Mouse (Mus musculus) heart, embryonic 13.5 days (tissue): ENCODE results near the gene Ppp2r5a. TPM values are rescaled to one million over a fixed set of nuclear protein-coding genes. Genes with fewer than 3 reads are reported as not detected.

ENCODE experiments used
- ATAC-seq: fragments of 200-750 bp; cut with Nextera tagmentation; 2 replicates; pipeline ENCODE4 v1.8.0; 2017; ENCODE audit warnings: moderate TSS enrichment; ENCODE audit not compliant: insufficient number of reproducible peaks, low FRiP score, low TSS enrichment; ENCODE audit errors: extremely low read depth
- H3K27ac ChIP-seq: fragments of 300-500 bp; sonication (generic); replicated peaks from 2 replicates; pipeline ENCODE4 v1.5.1; 2015; ENCODE audit warnings: moderate library complexity, mild to moderate bottlenecking, inconsistent platforms
- H3K27me3 ChIP-seq: fragments of 300-500 bp; sonication (generic); replicated peaks from 2 replicates; pipeline ENCODE4 v1.6.1; 2015; ENCODE audit warnings: mild to moderate bottlenecking, inconsistent platforms
- H3K36me3 ChIP-seq: fragments of 300-500 bp; sonication (generic); 2 replicates; pipeline ENCODE4 v1.6.1; 2015; ENCODE audit warnings: mild to moderate bottlenecking, inconsistent platforms
- H3K4me1 ChIP-seq: fragments of 300-500 bp; sonication (generic); 2 replicates; pipeline ENCODE4 v1.6.1; 2015; ENCODE audit warnings: inconsistent platforms
- H3K4me2 ChIP-seq: fragments of 300-500 bp; sonication (generic); 2 replicates; pipeline ENCODE4 v1.6.1; 2015; ENCODE audit warnings: inconsistent platforms, mild to moderate bottlenecking, moderate library complexity
- H3K4me3 ChIP-seq: fragments of 300-500 bp; sonication (generic); 2 replicates; pipeline ENCODE4 v1.5.1; 2015; ENCODE audit warnings: moderate library complexity, mild to moderate bottlenecking, inconsistent platforms
- H3K9ac ChIP-seq: fragments of 300-500 bp; sonication (generic); 2 replicates; pipeline ENCODE4 v1.6.1; 2015; ENCODE audit warnings: inconsistent platforms, mild to moderate bottlenecking, moderate library complexity
- H3K9me3 ChIP-seq: fragments of 300-500 bp; sonication (generic); 2 replicates; pipeline ENCODE4 v1.6.1; 2016; ENCODE audit warnings: inconsistent platforms
- WGBS: fragments of 180-500 bp; shearing (Covaris S2); methylation state at CpG from one replicate; pipeline ENCODE4 v1.1.7; 2015; ENCODE audit warnings: mixed read lengths; 5-methylcytosine and 5-hydroxymethylcytosine counted together
- polyA plus RNA-seq: library from polyadenylated mRNA; unstranded; fragments of >200 nt; fragmentation: Nextera tagmentation; extraction: Ambion mirVana; gene quantifications from 2 replicates; pipeline ENCODE4 v1.2.1, GENCODE M21; 2015

Gene Ppp2r5a
- polyA plus RNA-seq, 1 experiment from 2014 or later: 21.2 TPM

- no peak overlapping the region for H3K9ac ChIP-seq
- H3K36me3 ChIP-seq: peaks cover 28% of the 10 kb centered on the region
- no peak for ATAC-seq
- no peaks in the 10 kb centered on the region for H3K9me3 ChIP-seq
- WGBS: 77% methylated on average over 9 of the region's 9 CpGs
- H3K27ac ChIP-seq: no peak overlapping the region
- H3K4me3 ChIP-seq: no peak overlapping the region
- no peak overlapping the region for H3K4me2 ChIP-seq
- H3K27me3 ChIP-seq: no peaks in the 10 kb centered on the region
- peaks cover under 1% of the 10 kb centered on the region; the same call in 1 of the 2 replicates for H3K4me1 ChIP-seq
These were observed 95.2 kb downstream of the Ppp2r5a start for GRCm38 (mm10) chr1:191307766-191308455.

- WGBS: 78% methylated on average over 9 of the region's 9 CpGs
- H3K9me3 ChIP-seq: no peaks in the 10 kb centered on the region
- ATAC-seq: no peak
- no peak overlapping the region for H3K4me3 ChIP-seq
- H3K9ac ChIP-seq: no peak overlapping the region
- no peak overlapping the region for H3K4me2 ChIP-seq
- peaks cover 28% of the 10 kb centered on the region for H3K36me3 ChIP-seq
- peaks cover 5% of the 10 kb centered on the region for H3K4me1 ChIP-seq
- H3K27me3 ChIP-seq: no peaks in the 10 kb centered on the region
- H3K27ac ChIP-seq: no peak overlapping the region
These were observed 96.8 kb downstream of the Ppp2r5a start for GRCm38 (mm10) chr1:191306316-191306715.

- Histone ChIP-seq H3K36me3 (peaks cover 28% of the 10 kb centered on the region), H3K27me3 (no peaks in the 10 kb centered on the region), H3K9ac (no peak overlapping the region), H3K4me2 (no peak overlapping the region), H3K9me3 (no peaks in the 10 kb centered on the region), H3K27ac (no peak overlapping the region), H3K4me3 (no peak overlapping the region), H3K4me1 (peaks cover 5% of the 10 kb centered on the region)
- ATAC-seq: no peak
- 75% methylated on average over 7 of the region's 7 CpGs for WGBS
These were observed 97.5 kb downstream of the Ppp2r5a start for GRCm38 (mm10) chr1:191305610-191306009.

- WGBS: 52% methylated on average over 6 of the region's 6 CpGs
- Histone ChIP-seq H3K36me3 (peaks cover 20% of the 10 kb centered on the region), H3K27me3 (no peaks in the 10 kb centered on the region), H3K4me3 (no peak overlapping the region), H3K9ac (no peak overlapping the region), H3K4me1 (peaks cover 15% of the 10 kb centered on the region), H3K27ac (no peak overlapping the region), H3K9me3 (no peaks in the 10 kb centered on the region), H3K4me2 (no peak overlapping the region)
- ATAC-seq: no peak
These were observed 98.9 kb downstream of the Ppp2r5a start for GRCm38 (mm10) chr1:191304216-191304615.

- peaks cover 20% of the 10 kb centered on the region for H3K36me3 ChIP-seq
- no peak overlapping the region for H3K4me3 ChIP-seq
- no peaks in the 10 kb centered on the region for H3K9me3 ChIP-seq
- H3K4me2 ChIP-seq: no peak overlapping the region
- H3K27me3 ChIP-seq: no peaks in the 10 kb centered on the region
- peaks cover 20% of the 10 kb centered on the region for H3K4me1 ChIP-seq
- H3K27ac ChIP-seq: no peak overlapping the region
- H3K9ac ChIP-seq: no peak overlapping the region
- ATAC-seq: no peak
- 62% methylated on average over 3 of the region's 3 CpGs for WGBS
These were observed 99.3 kb downstream of the Ppp2r5a start for GRCm38 (mm10) chr1:191303736-191304135.

Other genes with a start within 250 kb of the Ppp2r5a start
- gene Fam71a, start 238.5 kb downstream of the Ppp2r5a start, polyA plus RNA-seq: not detected in 2 replicates
- 14.0 and 15.2 TPM in 2 replicates for gene Atf3, start 185.2 kb downstream of the Ppp2r5a start, polyA plus RNA-seq
- gene Nenf, start 85.1 kb downstream of the Ppp2r5a start, polyA plus RNA-seq: 98.9 and 104 TPM in 2 replicates
- gene Tmem206, start 77.4 kb downstream of the Ppp2r5a start, polyA plus RNA-seq: 16.2 and 17.6 TPM in 2 replicates
- gene Dtl, start 172.3 kb upstream of the Ppp2r5a start, polyA plus RNA-seq: 29.3 and 31.2 TPM in 2 replicates
- 34.1 and 37.2 TPM in 2 replicates for gene Ints7, start 172.4 kb upstream of the Ppp2r5a start, polyA plus RNA-seq